Mouse (Mus musculus): ENCODE results near the gene Tatdn3. TPM values are rescaled to one million over a fixed set of nuclear protein-coding genes. Genes with fewer than 3 reads are reported as not detected.

The Tatdn3 gene
- 10 to 100 TPM; 12.6 to 14.3 TPM for total RNA-seq (2021)
- long read RNA-seq, experiment 1, partial matches to known transcripts = 0 of 5 reads
- long read RNA-seq, experiment 1, other reads (novel, unspliced or antisense) = 2 of 5 reads
- long read RNA-seq, experiment 2, partial matches to known transcripts = 1 of 10 reads
- long read RNA-seq, experiment 2, other reads (novel, unspliced or antisense) = 4 of 10 reads

DNA sequence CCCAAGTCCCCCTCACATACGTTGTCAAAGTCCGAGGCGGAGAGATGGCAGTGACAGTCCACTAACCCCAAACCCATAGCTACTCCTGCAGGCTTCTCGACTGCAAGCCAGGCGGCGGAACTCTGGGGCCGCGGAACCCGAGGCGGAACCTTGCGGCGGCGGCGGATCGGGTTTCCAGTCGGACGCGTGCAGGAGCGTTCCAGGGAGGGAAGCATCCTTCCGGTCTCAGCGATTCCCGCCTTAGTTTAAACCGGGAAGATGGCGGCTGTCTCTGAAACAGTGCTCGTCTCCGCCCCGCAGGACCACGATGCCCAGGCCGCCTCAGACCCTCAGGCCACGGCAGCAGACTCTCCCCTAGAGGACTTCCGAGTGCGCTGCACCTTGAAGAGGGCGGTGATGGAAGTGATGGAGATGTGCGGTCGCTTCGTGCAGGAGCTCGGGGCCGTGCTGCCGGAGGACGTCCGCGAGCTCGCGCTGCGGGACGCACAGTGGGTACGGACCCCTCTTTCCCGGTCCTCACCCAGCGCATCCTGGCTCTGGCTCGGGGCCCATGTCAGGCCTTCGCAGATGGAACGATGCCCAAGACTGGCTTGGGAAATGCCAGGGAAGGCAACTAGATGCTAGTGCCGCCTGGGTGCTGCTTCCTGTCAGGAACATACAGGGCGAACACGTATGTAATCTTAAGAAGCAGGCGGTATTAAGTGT, at the start of gene Tatdn3, which contains the start of gene Nsl1:
Gene Tatdn3 (minus strand): TSS at position 152 of the 705 bp plus-strand sequence.
Gene Nsl1 (plus strand): TSS at position 232 of the 705 bp plus-strand sequence.
- peak; percentile 86 to 94 for DNase-seq
- intact Hi-C loops (cut with DNase I) = loop anchor here (5.0 kb wide), 1 partner anchor 36 kb away; the partner anchor contains the start of gene Flvcr1

DNA sequence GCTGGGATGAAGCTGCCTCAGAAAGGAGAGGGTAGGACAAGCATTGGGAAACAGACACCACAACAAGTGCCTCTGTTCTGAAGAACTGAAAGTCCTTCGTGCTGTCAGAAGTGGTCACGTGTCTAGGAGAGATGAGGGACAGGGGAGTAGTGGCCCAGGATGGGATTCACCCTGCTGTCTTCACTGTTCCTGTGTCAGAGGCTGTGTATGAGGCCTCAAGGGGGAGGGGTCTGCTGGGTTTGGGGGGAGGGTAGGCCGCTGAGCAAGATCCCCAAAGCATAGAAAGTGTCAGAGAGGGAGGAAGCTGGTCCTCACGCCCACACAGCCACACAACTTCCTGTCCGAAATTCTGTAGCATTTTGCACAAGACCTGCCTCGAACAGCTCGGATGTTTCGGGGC, 48.4 kb upstream of the Tatdn3 start:
- DNase-seq = no peak
- intact Hi-C loops (cut with DNase I) = no loop called here

DNA sequence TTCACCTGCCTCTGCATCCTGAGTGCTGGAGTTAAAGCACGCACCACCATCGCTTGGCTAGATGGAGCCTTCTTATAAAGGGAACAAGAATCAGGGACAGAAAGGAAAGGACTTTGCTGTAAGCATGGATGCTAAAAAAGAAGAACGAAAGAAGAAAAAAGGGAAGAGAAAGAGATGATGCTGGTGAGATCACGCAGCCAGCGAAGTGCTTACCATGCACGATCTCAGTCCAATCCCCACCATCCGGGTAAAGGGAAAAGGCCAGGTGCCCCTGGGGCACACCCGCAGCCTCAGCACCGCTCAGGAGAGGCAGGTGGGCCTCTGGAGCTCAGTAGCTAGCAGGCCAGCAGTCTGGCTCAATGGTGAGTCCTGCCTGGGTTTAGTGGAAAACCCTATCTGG, 47.2 kb upstream of the Tatdn3 start:
- intact Hi-C loops (cut with DNase I) = no loop called here

DNA sequence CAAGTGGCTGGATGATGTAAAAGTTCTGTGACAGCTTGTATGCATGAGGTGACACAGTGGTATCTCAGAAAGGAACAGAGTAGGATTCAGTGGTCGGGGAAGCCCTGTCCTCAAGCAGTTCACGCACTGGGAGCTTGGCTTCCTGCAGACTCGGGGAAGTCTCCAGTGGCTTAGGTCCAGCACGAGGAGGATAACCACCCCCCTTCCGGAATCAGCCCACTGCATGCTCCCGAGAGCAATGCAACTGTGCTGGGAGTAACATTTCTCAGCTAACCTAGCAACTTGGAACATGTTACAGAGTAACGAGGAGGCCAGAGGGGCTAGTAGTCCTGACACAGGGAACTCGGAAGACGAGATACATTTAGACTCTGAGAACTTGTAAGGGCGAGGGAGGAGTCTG, 44.6 kb upstream of the Tatdn3 start:
- intact Hi-C loops (cut with DNase I) = no loop called here
- DNase-seq = no peak

More for the DNA sequence above, 47.2 kb upstream of the Tatdn3 start:
- no peak for DNase-seq

GRCm38 (mm10) chr1:191105246-191105645, 42.5 kb upstream of the Tatdn3 start:
- DNase-seq = no peak
- intact Hi-C loops (cut with DNase I) = no loop called here

DNA sequence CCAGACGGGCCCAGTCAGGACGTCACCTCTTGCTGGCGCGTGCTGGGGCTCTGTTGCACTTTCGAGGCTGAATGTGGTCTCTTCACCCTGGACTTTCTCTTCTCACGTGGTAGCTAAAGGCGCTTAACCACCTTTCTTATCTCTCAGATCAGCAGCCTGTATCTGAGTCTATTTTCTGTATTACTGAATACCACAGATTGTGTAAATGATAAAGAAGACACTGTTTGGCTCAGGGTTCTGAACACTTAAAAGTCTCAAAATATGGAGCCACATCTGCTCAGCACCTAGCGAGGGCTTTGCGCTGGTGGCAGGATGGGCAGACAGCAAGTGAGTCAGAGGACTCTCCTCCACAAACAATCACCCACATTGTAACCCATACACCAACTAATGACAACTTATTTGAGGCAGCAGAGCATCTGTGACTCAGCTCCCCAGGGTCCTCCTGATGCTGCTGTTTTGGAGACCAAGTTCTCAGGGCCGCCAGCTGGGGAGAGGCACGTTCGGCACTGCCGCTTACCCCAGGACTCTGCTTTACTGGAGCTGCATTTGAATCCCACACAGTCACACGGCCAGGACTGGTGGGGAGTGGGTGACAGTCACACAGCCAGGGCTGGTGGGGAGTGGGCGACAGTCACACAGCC, 40.1 kb upstream of the Tatdn3 start:
- intact Hi-C loops (cut with DNase I) = no loop called here

GRCm38 (mm10) chr1:191099772-191100291, 37.1 kb upstream of the Tatdn3 start:
- no peak for DNase-seq
- intact Hi-C loops (cut with DNase I) = no loop called here

More for the DNA sequence above, 40.1 kb upstream of the Tatdn3 start:
- DNase-seq = no peak

- DNase-seq = no peak
- intact Hi-C loops (cut with DNase I) = no loop called here
Measured at GRCm38 (mm10) chr1:191099114-191099513, 36.4 kb upstream of the Tatdn3 start.

DNA sequence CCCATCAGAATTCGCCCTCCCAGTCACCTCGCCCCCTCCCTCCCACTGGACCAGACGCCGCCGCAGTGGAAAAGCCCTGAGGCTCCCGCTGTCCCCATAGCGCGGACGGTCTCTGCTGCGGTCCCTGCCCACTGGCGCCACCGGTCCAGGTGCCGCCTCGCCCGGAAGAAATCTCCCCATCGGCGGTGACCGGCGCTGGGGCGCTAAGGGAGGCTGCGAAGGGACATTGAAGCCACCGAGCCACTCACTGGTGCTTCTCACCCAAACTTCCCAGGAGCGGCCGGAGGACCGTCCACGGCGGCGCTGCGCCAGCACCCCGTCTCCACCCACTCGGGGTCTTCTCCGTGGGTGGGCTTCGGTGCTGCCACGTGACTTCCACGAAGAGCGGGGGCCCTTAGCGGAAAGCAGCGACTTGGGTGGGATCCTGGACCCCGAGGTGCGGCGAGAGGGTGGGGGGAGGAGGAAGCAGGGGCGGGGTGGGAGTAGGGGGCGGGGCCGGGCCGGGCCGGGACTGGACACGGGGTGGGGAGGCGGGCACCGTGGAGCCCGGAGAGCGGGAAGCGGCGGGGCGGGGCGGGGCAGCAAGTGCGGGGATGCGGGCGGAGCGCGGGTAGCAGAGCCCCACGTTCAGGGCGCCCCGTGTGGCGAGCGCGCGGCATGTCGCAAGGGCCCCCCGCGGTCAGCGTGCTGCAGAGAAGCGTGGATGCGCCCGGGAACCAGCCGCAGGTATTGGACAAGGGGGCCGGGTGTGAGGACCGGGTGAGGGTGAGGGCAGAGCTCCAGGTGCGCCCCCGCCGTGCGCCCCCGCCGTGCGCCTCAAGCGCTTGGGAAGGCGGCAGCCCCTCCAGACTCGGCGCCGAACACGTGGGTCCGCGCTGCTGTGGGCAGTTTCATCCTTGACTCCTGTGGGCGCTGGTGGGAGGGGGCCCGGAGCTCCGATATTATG, 35.3 kb upstream of the Tatdn3 start, which contains the start of gene Batf3:
Gene Batf3 (plus strand): TSS at position 46 of the 946 bp plus-strand sequence.
- intact Hi-C loops (cut with DNase I) = no loop called here
- peak in 1 of 2 experiments; percentile 31 for DNase-seq

GRCm38 (mm10) chr1:191096871-191097681, 34.3 kb upstream of the Tatdn3 start:
- no peak for DNase-seq
- intact Hi-C loops (cut with DNase I) = no loop called here

GRCm38 (mm10) chr1:191095019-191095418, 32.3 kb upstream of the Tatdn3 start:
- DNase-seq = no peak
- intact Hi-C loops (cut with DNase I) = no loop called here

DNA sequence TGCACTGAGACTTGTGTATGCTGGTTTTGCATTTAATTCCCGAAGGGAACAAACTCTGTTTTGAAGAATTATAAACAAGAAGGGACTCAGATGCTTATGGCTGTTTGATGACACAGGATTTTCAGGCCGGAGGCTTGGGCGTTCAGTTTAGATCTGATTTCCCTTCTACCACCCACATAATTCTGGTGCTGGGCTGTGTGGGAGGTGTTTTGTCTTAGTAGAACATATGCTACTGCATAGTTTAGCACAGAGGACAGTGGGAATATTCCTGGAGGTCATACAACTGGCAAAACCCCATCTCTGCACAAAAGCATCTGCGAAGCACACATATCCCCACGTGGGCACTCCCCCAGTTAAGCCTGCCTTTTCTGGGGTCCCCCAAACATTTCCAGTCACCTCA, 30.8 kb upstream of the Tatdn3 start:
- no peak for DNase-seq
- intact Hi-C loops (cut with DNase I) = no loop called here

DNA sequence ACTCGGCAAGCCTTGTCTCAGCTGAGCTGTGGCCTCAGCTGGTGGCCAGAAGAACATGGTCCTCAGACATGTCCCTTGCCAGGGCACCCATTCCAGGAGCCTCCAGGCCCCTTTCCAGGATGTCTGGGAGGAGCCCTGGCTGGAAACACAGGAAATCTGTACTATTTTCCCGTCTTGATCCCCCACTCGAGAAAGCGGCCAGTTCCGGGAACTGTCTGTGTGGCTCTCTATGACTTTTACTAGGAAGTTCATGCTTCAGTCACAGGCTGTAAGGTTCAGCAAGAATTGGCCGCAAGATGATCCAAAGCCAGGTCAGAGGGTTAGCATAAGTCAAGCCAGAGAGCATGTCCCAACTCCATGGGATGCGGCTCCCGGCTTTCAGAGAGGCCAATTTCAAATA, 29.3 kb upstream of the Tatdn3 start:
- no peak for DNase-seq
- intact Hi-C loops (cut with DNase I) = no loop called here

GRCm38 (mm10) chr1:191089355-191089754, 26.6 kb upstream of the Tatdn3 start:
- intact Hi-C loops (cut with DNase I) = no loop called here
- no peak for DNase-seq

GRCm38 (mm10) chr1:191087955-191088354, 25.2 kb upstream of the Tatdn3 start:
- no peak for DNase-seq
- intact Hi-C loops (cut with DNase I) = no loop called here

DNA sequence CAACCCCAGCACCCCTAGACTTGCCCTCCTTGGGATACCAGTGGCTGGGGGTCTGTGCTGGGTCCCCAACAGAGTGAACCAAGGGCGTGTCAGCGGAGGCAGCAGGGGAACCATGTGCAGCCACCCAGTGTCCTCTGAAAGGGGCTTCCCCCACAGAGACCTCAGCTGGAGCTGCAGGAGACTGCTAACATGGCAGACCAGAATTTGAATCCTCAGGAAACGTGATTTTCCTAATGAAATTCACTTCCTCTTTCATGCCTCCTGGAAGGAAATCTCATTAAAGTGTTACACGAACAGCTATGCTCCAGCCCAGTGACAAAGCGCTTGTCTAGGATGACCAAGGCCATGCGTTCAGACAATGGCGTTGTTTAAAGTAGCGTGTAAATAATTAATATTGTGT, 24.2 kb upstream of the Tatdn3 start:
- intact Hi-C loops (cut with DNase I) = no loop called here
- no peak for DNase-seq

- intact Hi-C loops (cut with DNase I) = no loop called here
Measured at GRCm38 (mm10) chr1:191086304-191086878, 23.7 kb upstream of the Tatdn3 start.

GRCm38 (mm10) chr1:191085597-191085996, 22.9 kb upstream of the Tatdn3 start:
- intact Hi-C loops (cut with DNase I) = no loop called here
- no peak for DNase-seq

More at GRCm38 (mm10) chr1:191086304-191086878, 23.7 kb upstream of the Tatdn3 start:
- no peak for DNase-seq
